Mouse (Mus musculus) liver, embryonic 14.5 days (tissue): Measurements from ENCODE around the gene Map3k5. TPM values are rescaled to one million over a fixed set of nuclear protein-coding genes. Genes with fewer than 3 reads are reported as not detected.
A peak's percentile ranks its signal among the peaks of the same experiment; 100 is the strongest.

ENCODE experiments used
- ATAC-seq: fragments of 200-750 bp; cut with Nextera tagmentation; 2 replicates; pipeline ENCODE4 v1.8.0; 2017; ENCODE audit warnings: moderate number of reproducible peaks, mild to moderate bottlenecking, moderate library complexity; ENCODE audit not compliant: insufficient read depth
- DNase-seq, 3 experiments: peaks; one replicate each; pipeline ENCODE4 v3.0.0-alpha.2; 2012 to 2013; ENCODE audit warnings: low read depth in 3 of 3, low spot score in 3 of 3
- H3K27ac ChIP-seq: fragments of 300-500 bp; sonication (generic); 2 replicates; pipeline ENCODE4 v1.5.1; 2014; ENCODE audit warnings: moderate library complexity, mild to moderate bottlenecking, control low read depth, inconsistent platforms
- H3K27me3 ChIP-seq: fragments of 300-500 bp; sonication (generic); 2 replicates; pipeline ENCODE4 v1.6.1; 2014; ENCODE audit warnings: mild to moderate bottlenecking, low read length, moderate library complexity; ENCODE audit not compliant: control insufficient read depth, insufficient read depth
- H3K36me3 ChIP-seq: fragments of 300-500 bp; sonication (generic); replicated peaks from 2 replicates; pipeline ENCODE4 v1.6.1; 2014; ENCODE audit warnings: low read depth; ENCODE audit not compliant: control insufficient read depth, insufficient read depth
- H3K4me1 ChIP-seq, 2 experiments: fragments of 200-500 bp in 1 of 2; fragments of 300-500 bp in 1 of 2; sonication (generic) in 1 of 2; replicated peaks; 2 replicates each; pipeline ENCODE4 v1.6.1; 2012 to 2014; ENCODE audit warnings: antibody characterized with exemption in 1 of 2, inconsistent platforms in 1 of 2, low read length in 1 of 2; ENCODE audit not compliant: control insufficient read depth in 2 of 2, insufficient read depth in 2 of 2
- H3K4me2 ChIP-seq: fragments of 300-500 bp; sonication (generic); 2 replicates; pipeline ENCODE4 v1.6.1; 2014; ENCODE audit warnings: low read depth, mild to moderate bottlenecking, control low read depth, moderate library complexity
- H3K4me3 ChIP-seq, 2 experiments: fragments of 200-500 bp in 1 of 2; fragments of 300-500 bp in 1 of 2; sonication (generic) in 1 of 2; 2 replicates each; pipeline ENCODE4 v1.5.1; 2012 to 2014; ENCODE audit warnings: low read depth in 2 of 2, low read length in 2 of 2, mild to moderate bottlenecking in 2 of 2, control low read depth in 1 of 2, inconsistent platforms in 1 of 2, moderate library complexity in 1 of 2; ENCODE audit not compliant: insufficient read depth in 1 of 2
- H3K9ac ChIP-seq: fragments of 300-500 bp; sonication (generic); replicated peaks from 2 replicates; pipeline ENCODE4 v1.6.1; 2014; ENCODE audit warnings: mild to moderate bottlenecking, control low read depth, moderate library complexity
- H3K9me3 ChIP-seq: fragments of 300-500 bp; sonication (generic); 2 replicates; pipeline ENCODE4 v1.6.1; 2016; ENCODE audit warnings: low read length, mixed read lengths; ENCODE audit not compliant: control insufficient read depth
- CTCF ChIP-seq: IDR thresholded peaks from 2 replicates; pipeline ENCODE4 v1.5.1; 2016; ENCODE audit warnings: antibody characterized with exemption, low read depth, control low read depth
- EP300 ChIP-seq: IDR thresholded peaks from 2 replicates; pipeline ENCODE4 v1.6.1; 2016; ENCODE audit warnings: antibody characterized with exemption, low read depth
- WGBS: fragments of 180-500 bp; shearing (Covaris S2); extraction: QIAGEN DNeasy Blood & Tissue Kit; methylation state at CpG from one replicate; pipeline ENCODE4 v1.1.7; 2014; ENCODE audit not compliant: insufficient replicate concordance; 5-methylcytosine and 5-hydroxymethylcytosine counted together
- polyA plus RNA-seq, 2 experiments: library from polyadenylated mRNA; depleted of rRNA in 1 of 2; stranded (reverse) in 1 of 2; unstranded in 1 of 2; fragments of >200 nt; fragmentation: Nextera tagmentation in 1 of 2; extraction: Ambion mirVana in 1 of 2; gene quantifications; 2 replicates each; pipeline versions ENCODE4 v1.2.1 to v1.2.3; 2012 to 2014

Map3k5 gene
- polyA plus RNA-seq, 2 experiments, result 1.0 to 1.1 TPM

GRCm38 (mm10) chr10:20136505-20136904 lies 202.2 kb downstream of the Map3k5 start:
- Histone ChIP-seq H3K9me3 (no peaks in the 10 kb centered on the region), H3K27ac (no peak overlapping the region), H3K9ac (no peak overlapping the region), H3K4me1 (peaks cover 2 to 12% of the 10 kb centered on the region in 2 experiments; a peak in 3 of 4 replicates), H3K27me3 (no peaks in the 10 kb centered on the region), H3K4me2 (no peak overlapping the region), H3K4me3 (no peak overlapping the region), H3K36me3 (no peaks in the 10 kb centered on the region)
- DNase-seq (no peak), ATAC-seq (no peak)
- 77% methylated on average over 1 of the region's 1 CpGs for WGBS
- TF ChIP-seq CTCF, result no peak
- TF ChIP-seq EP300, result no peak

GRCm38 (mm10) chr10:20141376-20141775 lies 207.1 kb downstream of the Map3k5 start:
- H3K36me3 ChIP-seq, result no peaks in the 10 kb centered on the region
- H3K9me3 ChIP-seq, result no peaks in the 10 kb centered on the region
- DNase-seq (no peak), ATAC-seq (no peak)
- TF ChIP-seq EP300 (no peak), CTCF (no peak)
- H3K27me3 ChIP-seq, result no peaks in the 10 kb centered on the region
- H3K4me3 ChIP-seq, result no peak overlapping the region
- 68% methylated on average over 17 of the region's 17 CpGs for WGBS
- no peak overlapping the region for H3K4me2 ChIP-seq
- no peak overlapping the region for H3K9ac ChIP-seq
- H3K27ac ChIP-seq, result no peak overlapping the region
- H3K4me1 ChIP-seq, result peaks cover 0 to 2% of the 10 kb centered on the region in 2 experiments; a peak in 2 of 4 replicates

DNA sequence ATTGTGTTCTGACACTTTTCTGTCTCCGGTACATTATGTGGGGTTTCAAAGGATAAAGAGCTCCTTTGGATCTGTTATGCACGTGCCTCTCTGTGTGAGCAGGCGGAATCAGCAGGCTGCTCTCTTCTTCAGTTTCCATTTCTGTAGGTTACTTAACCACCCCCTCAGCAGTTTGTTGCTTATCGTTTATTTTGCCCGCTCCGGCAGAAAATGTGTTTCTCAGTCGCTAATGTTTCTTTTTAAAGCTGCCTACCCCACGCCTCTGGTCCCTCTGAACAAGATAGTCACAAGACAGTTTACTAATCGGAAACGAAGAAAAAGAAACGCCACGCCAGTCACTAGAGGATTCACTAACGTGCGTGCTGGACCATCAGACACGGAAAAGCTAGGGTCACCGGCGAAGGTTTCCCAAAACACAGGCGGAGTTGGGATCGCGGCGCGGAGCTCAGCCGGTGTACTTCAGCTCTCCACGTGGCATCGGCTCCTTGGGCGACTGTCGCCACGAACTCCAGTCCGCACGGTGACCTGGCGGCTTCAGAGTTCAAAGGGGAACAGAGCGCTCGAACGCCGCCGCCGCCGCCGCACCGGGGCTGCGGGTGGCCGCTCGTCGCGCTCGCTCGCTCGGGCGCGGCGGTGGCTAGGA lies 214.0 kb downstream of the Map3k5 start, which contains the start of gene Map7:
Gene Map7, plus strand, starts transcription at position 342 of the 643 bp plus-strand sequence.
- TF ChIP-seq CTCF (no peak), EP300 (no peak)
- Histone ChIP-seq H3K36me3 (no peaks in the 10 kb centered on the region), H3K4me3 (peak within 1 kb of the TSS; percentile 67 to 78), H3K27me3 (peaks cover 28% of the 10 kb centered on the region), H3K4me2 (peak within 1 kb of the TSS; percentile 88), H3K4me1 (peaks cover 0 to 2% of the 10 kb centered on the region in 2 experiments; a peak in 1 of 4 replicates), H3K9ac (peak within 1 kb of the TSS; percentile 67), H3K27ac (no peak within 1 kb of the TSS), H3K9me3 (no peaks in the 10 kb centered on the region)
- WGBS, result 3% methylated on average over 51 of the region's 51 CpGs
- peak; percentile 25 for ATAC-seq
- no peak for DNase-seq

GRCm38 (mm10) chr10:20148773-20149120 lies 214.5 kb downstream of the Map3k5 start:
- peak; percentile 87 for ATAC-seq

GRCm38 (mm10) chr10:20149121-20149834 lies 215.0 kb downstream of the Map3k5 start:
- H3K4me2 ChIP-seq, result peak overlapping the region; percentile 88
- peak overlapping the region; percentile 67 to 78 for H3K4me3 ChIP-seq
- H3K27ac ChIP-seq, result no peak overlapping the region
- H3K4me1 ChIP-seq, result peaks cover 0 to 2% of the 10 kb centered on the region in 2 experiments; a peak in 1 of 4 replicates
- ATAC-seq (peak; percentile 70), DNase-seq (no peak)
- no peaks in the 10 kb centered on the region for H3K36me3 ChIP-seq
- WGBS, result 1% methylated on average over 70 of the region's 74 CpGs
- H3K27me3 ChIP-seq, result peaks cover 28% of the 10 kb centered on the region
- TF ChIP-seq EP300 (no peak), CTCF (no peak)
- peak overlapping the region; percentile 67 for H3K9ac ChIP-seq
- no peaks in the 10 kb centered on the region for H3K9me3 ChIP-seq

More at GRCm38 (mm10) chr10:20148773-20149120, 214.5 kb downstream of the Map3k5 start:
- no peak for TF ChIP-seq EP300
- TF ChIP-seq CTCF, result no peak
- WGBS, result 1% methylated on average over 54 of the region's 58 CpGs
- Histone ChIP-seq H3K27me3 (peaks cover 28% of the 10 kb centered on the region), H3K36me3 (no peaks in the 10 kb centered on the region), H3K4me2 (peak overlapping the region; percentile 88), H3K9me3 (no peaks in the 10 kb centered on the region), H3K27ac (no peak overlapping the region), H3K4me3 (peak overlapping the region; percentile 67 to 78), H3K4me1 (peaks cover 0 to 2% of the 10 kb centered on the region in 2 experiments; a peak in 1 of 4 replicates), H3K9ac (peak overlapping the region; percentile 67)
- DNase-seq, result peak in 1 of 3 experiments; percentile 46
